Mouse (Mus musculus): ENCODE results near the gene Dnajb11. TPM values are rescaled to one million over a fixed set of nuclear protein-coding genes. Genes with fewer than 3 reads are reported as not detected.

Dnajb11 gene
- total RNA-seq, 1 experiment = 155 TPM

GRCm38 (mm10) chr16:22899346-22899745 is 41.7 kb downstream of the Dnajb11 start:
- in situ Hi-C loops (cut with MboI; ENCODE audit: low sequenced_read_pairs in 2 of 2, unreplicated experiment in 2 of 2) = no loop called here
- Histone ChIP-seq H3K4me3 (ENCODE audit: insufficient read depth in 1 of 2, low read depth in 1 of 2, low read length in 2 of 2, poor library complexity in 1 of 2, severe bottlenecking in 1 of 2) (no peak overlapping the region), H3K9ac (ENCODE audit: insufficient read depth, low read depth, low read length, poor library complexity, severe bottlenecking) (no peak overlapping the region), H3K27ac (ENCODE audit: insufficient read depth, low read depth, low read length, poor library complexity, severe bottlenecking) (no peak overlapping the region), H3K9me3 (ENCODE audit: control insufficient read depth, insufficient read depth, low read depth, low read length) (no peaks in the 10 kb centered on the region), H3K4me1 (ENCODE audit: control insufficient read depth in 2 of 2, insufficient read depth in 2 of 2, low read length in 2 of 2, poor library complexity in 1 of 2) (peaks cover 0 to 6% of the 10 kb centered on the region in 2 experiments; a peak in 3 of 4 replicates), H3K36me3 (ENCODE audit: control insufficient read depth, insufficient read depth, low read length, poor library complexity, severe bottlenecking) (no peaks in the 10 kb centered on the region)
- no peak for DNase-seq (ENCODE audit: low read depth, low spot score)
- TF ChIP-seq ZC3H11A (IDR thresholded peaks at IDR 0.05; ENCODE audit: borderline replicate concordance, low read depth, low read length) = no peak
- TF ChIP-seq ZNF384 (IDR thresholded peaks at IDR 0.05; ENCODE audit: low read depth, low read length) = no peak
- TF ChIP-seq HCFC1 (IDR thresholded peaks at IDR 0.05; ENCODE audit: borderline replicate concordance, insufficient read depth, low read length) = no peak
- no peak for TF ChIP-seq CHD2 (IDR thresholded peaks at IDR 0.05; ENCODE audit: low read depth, low read length)
- no peak for TF ChIP-seq MAFK (IDR thresholded peaks at IDR 0.05; ENCODE audit: insufficient read depth, low read depth, low read length)

DNA sequence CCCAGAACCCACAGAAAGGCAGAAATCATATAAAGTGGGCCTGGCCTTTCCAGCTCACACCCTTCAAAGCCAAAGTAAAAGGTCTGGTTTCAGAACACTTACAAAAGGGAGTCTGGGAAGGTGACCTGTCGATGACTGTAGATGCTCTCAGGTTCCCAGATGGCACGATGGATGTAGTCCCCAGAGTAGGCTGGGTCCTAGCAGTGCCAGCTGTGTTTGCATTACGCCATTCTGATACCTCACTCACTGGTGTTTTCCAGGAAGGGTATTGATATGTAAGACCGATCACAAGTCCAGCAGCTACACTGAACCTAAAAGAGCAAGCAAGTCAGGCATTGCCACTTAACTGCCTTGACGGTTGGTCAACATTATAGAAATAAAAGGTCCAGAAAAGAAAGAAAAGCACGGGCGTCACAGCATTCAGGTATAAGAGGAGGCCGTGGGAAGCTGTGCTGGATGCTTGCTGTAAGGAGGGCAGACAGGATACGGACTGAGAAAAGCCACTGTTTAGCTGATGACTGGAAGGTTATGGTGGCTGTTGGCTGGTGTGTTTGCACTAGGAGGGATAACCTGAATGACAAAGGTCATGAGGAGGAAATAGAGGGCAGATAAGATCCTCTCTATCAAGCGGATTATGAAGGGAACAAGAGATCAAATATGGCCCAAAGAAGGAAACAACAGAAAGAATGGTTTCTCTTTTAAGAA is 42.4 kb downstream of the Dnajb11 start:
- H3K4me1 ChIP-seq (ENCODE audit: control insufficient read depth in 2 of 2, insufficient read depth in 2 of 2, low read length in 2 of 2, poor library complexity in 1 of 2) = peaks cover 0 to 4% of the 10 kb centered on the region in 2 experiments; a peak in 2 of 4 replicates
- no peak overlapping the region for H3K4me3 ChIP-seq (ENCODE audit: insufficient read depth in 1 of 2, low read depth in 1 of 2, low read length in 2 of 2, poor library complexity in 1 of 2, severe bottlenecking in 1 of 2)
- TF ChIP-seq ZNF384 (IDR thresholded peaks at IDR 0.05; ENCODE audit: low read depth, low read length) (no peak), HCFC1 (IDR thresholded peaks at IDR 0.05; ENCODE audit: borderline replicate concordance, insufficient read depth, low read length) (no peak), MAFK (IDR thresholded peaks at IDR 0.05; ENCODE audit: insufficient read depth, low read depth, low read length) (no peak), ZC3H11A (IDR thresholded peaks at IDR 0.05; ENCODE audit: borderline replicate concordance, low read depth, low read length) (no peak), CHD2 (IDR thresholded peaks at IDR 0.05; ENCODE audit: low read depth, low read length) (no peak)
- no peak for DNase-seq (ENCODE audit: low read depth, low spot score)
- in situ Hi-C loops (cut with MboI; ENCODE audit: low sequenced_read_pairs in 2 of 2, unreplicated experiment in 2 of 2) = no loop called here
- no peaks in the 10 kb centered on the region for H3K9me3 ChIP-seq (ENCODE audit: control insufficient read depth, insufficient read depth, low read depth, low read length)
- no peak overlapping the region for H3K27ac ChIP-seq (ENCODE audit: insufficient read depth, low read depth, low read length, poor library complexity, severe bottlenecking)
- no peaks in the 10 kb centered on the region for H3K36me3 ChIP-seq (ENCODE audit: control insufficient read depth, insufficient read depth, low read length, poor library complexity, severe bottlenecking)
- H3K9ac ChIP-seq (ENCODE audit: insufficient read depth, low read depth, low read length, poor library complexity, severe bottlenecking) = no peak overlapping the region

DNA sequence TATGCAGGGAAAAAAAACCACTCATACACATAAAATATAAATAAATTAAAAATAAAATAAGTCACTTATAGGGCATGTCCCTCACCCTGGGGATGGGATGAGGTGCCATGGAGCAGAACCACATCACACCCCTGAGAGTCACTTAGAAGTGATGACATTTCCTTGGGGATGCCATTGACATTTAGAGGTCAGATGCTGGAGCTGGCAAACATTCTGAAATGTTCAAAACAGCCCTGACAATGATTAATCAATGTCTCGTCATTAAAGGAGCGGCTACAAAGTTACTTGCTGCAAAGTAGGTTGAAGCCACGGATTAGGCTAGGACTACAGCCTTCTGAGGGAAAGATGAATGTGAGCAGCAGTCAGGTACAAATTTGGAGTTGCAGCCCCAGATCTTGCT is 43.7 kb downstream of the Dnajb11 start:
- Histone ChIP-seq H3K4me1 (ENCODE audit: control insufficient read depth in 2 of 2, insufficient read depth in 2 of 2, low read length in 2 of 2, poor library complexity in 1 of 2) (peaks cover 0 to 4% of the 10 kb centered on the region in 2 experiments; a peak in 1 of 4 replicates), H3K9me3 (ENCODE audit: control insufficient read depth, insufficient read depth, low read depth, low read length) (no peaks in the 10 kb centered on the region), H3K9ac (ENCODE audit: insufficient read depth, low read depth, low read length, poor library complexity, severe bottlenecking) (no peak overlapping the region), H3K4me3 (ENCODE audit: insufficient read depth in 1 of 2, low read depth in 1 of 2, low read length in 2 of 2, poor library complexity in 1 of 2, severe bottlenecking in 1 of 2) (no peak overlapping the region), H3K36me3 (ENCODE audit: control insufficient read depth, insufficient read depth, low read length, poor library complexity, severe bottlenecking) (no peaks in the 10 kb centered on the region), H3K27ac (ENCODE audit: insufficient read depth, low read depth, low read length, poor library complexity, severe bottlenecking) (no peak overlapping the region)
- in situ Hi-C loops (cut with MboI; ENCODE audit: low sequenced_read_pairs in 2 of 2, unreplicated experiment in 2 of 2) = no loop called here
- no peak for TF ChIP-seq ZNF384 (IDR thresholded peaks at IDR 0.05; ENCODE audit: low read depth, low read length)
- TF ChIP-seq CHD2 (IDR thresholded peaks at IDR 0.05; ENCODE audit: low read depth, low read length) = no peak
- TF ChIP-seq HCFC1 (IDR thresholded peaks at IDR 0.05; ENCODE audit: borderline replicate concordance, insufficient read depth, low read length) = no peak
- TF ChIP-seq MAFK (IDR thresholded peaks at IDR 0.05; ENCODE audit: insufficient read depth, low read depth, low read length) = no peak
- no peak for TF ChIP-seq ZC3H11A (IDR thresholded peaks at IDR 0.05; ENCODE audit: borderline replicate concordance, low read depth, low read length)
- no peak for DNase-seq (ENCODE audit: low read depth, low spot score)

GRCm38 (mm10) chr16:22909290-22909689 is 51.6 kb downstream of the Dnajb11 start:
- no peak for DNase-seq (ENCODE audit: low read depth, low spot score)
- Histone ChIP-seq H3K36me3 (ENCODE audit: control insufficient read depth, insufficient read depth, low read length, poor library complexity, severe bottlenecking) (no peaks in the 10 kb centered on the region), H3K9ac (ENCODE audit: insufficient read depth, low read depth, low read length, poor library complexity, severe bottlenecking) (no peak overlapping the region), H3K27ac (ENCODE audit: insufficient read depth, low read depth, low read length, poor library complexity, severe bottlenecking) (no peak overlapping the region), H3K4me1 (ENCODE audit: control insufficient read depth in 2 of 2, insufficient read depth in 2 of 2, low read length in 2 of 2, poor library complexity in 1 of 2) (peaks cover 0 to 2% of the 10 kb centered on the region in 2 experiments; a peak in 1 of 4 replicates), H3K4me3 (ENCODE audit: insufficient read depth in 1 of 2, low read depth in 1 of 2, low read length in 2 of 2, poor library complexity in 1 of 2, severe bottlenecking in 1 of 2) (no peak overlapping the region), H3K9me3 (ENCODE audit: control insufficient read depth, insufficient read depth, low read depth, low read length) (no peaks in the 10 kb centered on the region)
- TF ChIP-seq ZC3H11A (IDR thresholded peaks at IDR 0.05; ENCODE audit: borderline replicate concordance, low read depth, low read length) = no peak
- TF ChIP-seq ZNF384 (IDR thresholded peaks at IDR 0.05; ENCODE audit: low read depth, low read length) = no peak
- TF ChIP-seq MAFK (IDR thresholded peaks at IDR 0.05; ENCODE audit: insufficient read depth, low read depth, low read length) = no peak
- no peak for TF ChIP-seq CHD2 (IDR thresholded peaks at IDR 0.05; ENCODE audit: low read depth, low read length)
- no peak for TF ChIP-seq HCFC1 (IDR thresholded peaks at IDR 0.05; ENCODE audit: borderline replicate concordance, insufficient read depth, low read length)
- in situ Hi-C loops (cut with MboI; ENCODE audit: low sequenced_read_pairs in 2 of 2, unreplicated experiment in 2 of 2) = no loop called here
